Mouse (Mus musculus) B cell, adult 67 days (primary cell): ENCODE data around the gene Cdk5rap2. TPM values are rescaled to one million over a fixed set of nuclear protein-coding genes. Genes with fewer than 3 reads are reported as not detected.

Experiments used
- total RNA-seq, 2 experiments: library from RNA; stranded (reverse); gene quantifications; 4 replicates each; pipeline ENCODE4 v1.2.4; 2023

The Cdk5rap2 gene
- total RNA-seq = 10 to 100 TPM; 34.6 to 40.8 TPM

GRCm38 (mm10) chr4:70409994-70410721 lies at the start of gene Cdk5rap2:
Gene Cdk5rap2, minus strand, starts transcription at chr4:70410443.

Other genes with a start within 250 kb of the Cdk5rap2 start
- 10 to 100 TPM; 10.2 to 12.5 TPM for gene Megf9, start 124.6 kb upstream of the Cdk5rap2 start, total RNA-seq